Mouse (Mus musculus) neural tube, embryonic 15.5 days (tissue): Measurements from ENCODE around the gene Il4i1. TPM values are rescaled to one million over a fixed set of nuclear protein-coding genes. Genes with fewer than 3 reads are reported as not detected.
A peak's percentile ranks its signal among the peaks of the same experiment; 100 is the strongest.

Experiments used
- ATAC-seq: fragments of 200-750 bp; cut with Nextera tagmentation; 2 replicates; pipeline ENCODE4 v1.8.0; 2017; ENCODE audit warnings: mild to moderate bottlenecking, moderate TSS enrichment, moderate library complexity; ENCODE audit not compliant: low FRiP score
- H3K27ac ChIP-seq: fragments of 300-500 bp; sonication (generic); replicated peaks from 2 replicates; pipeline ENCODE4 v1.5.1; 2015; ENCODE audit warnings: mild to moderate bottlenecking, inconsistent platforms
- H3K27me3 ChIP-seq: fragments of 300-500 bp; sonication (generic); replicated peaks from 2 replicates; pipeline ENCODE4 v1.6.1; 2015; ENCODE audit warnings: inconsistent platforms
- H3K36me3 ChIP-seq: fragments of 300-500 bp; sonication (generic); 2 replicates; pipeline ENCODE4 v1.6.1; 2015; ENCODE audit warnings: inconsistent platforms
- H3K4me1 ChIP-seq: fragments of 300-500 bp; sonication (generic); 2 replicates; pipeline ENCODE4 v1.6.1; 2015; ENCODE audit warnings: inconsistent platforms
- H3K4me2 ChIP-seq: fragments of 300-500 bp; sonication (generic); 2 replicates; pipeline ENCODE4 v1.6.1; 2015; ENCODE audit warnings: inconsistent platforms, mild to moderate bottlenecking, moderate library complexity
- H3K4me3 ChIP-seq: fragments of 300-500 bp; sonication (generic); replicated peaks from 2 replicates; pipeline ENCODE4 v1.5.1; 2015; ENCODE audit warnings: mild to moderate bottlenecking, inconsistent platforms
- H3K9ac ChIP-seq: fragments of 300-500 bp; sonication (generic); replicated peaks from 2 replicates; pipeline ENCODE4 v1.6.1; 2015; ENCODE audit warnings: mild to moderate bottlenecking, inconsistent platforms
- H3K9me3 ChIP-seq: fragments of 300-500 bp; sonication (generic); replicated peaks from 2 replicates; pipeline ENCODE4 v1.6.1; 2016; ENCODE audit warnings: inconsistent platforms
- WGBS: fragments of 180-500 bp; shearing (Covaris S2); methylation state at CpG from one replicate; pipeline ENCODE4 v1.1.7; 2015; ENCODE audit warnings: mixed read lengths; 5-methylcytosine and 5-hydroxymethylcytosine counted together
- polyA plus RNA-seq: library from polyadenylated mRNA; unstranded; fragments of >200 nt; fragmentation: Nextera tagmentation; extraction: Ambion mirVana; gene quantifications from 2 replicates; pipeline ENCODE4 v1.2.1, GENCODE M21; 2015

The Il4i1 gene
- polyA plus RNA-seq, 1 experiment from 2014 or later, result 0.78 TPM

DNA sequence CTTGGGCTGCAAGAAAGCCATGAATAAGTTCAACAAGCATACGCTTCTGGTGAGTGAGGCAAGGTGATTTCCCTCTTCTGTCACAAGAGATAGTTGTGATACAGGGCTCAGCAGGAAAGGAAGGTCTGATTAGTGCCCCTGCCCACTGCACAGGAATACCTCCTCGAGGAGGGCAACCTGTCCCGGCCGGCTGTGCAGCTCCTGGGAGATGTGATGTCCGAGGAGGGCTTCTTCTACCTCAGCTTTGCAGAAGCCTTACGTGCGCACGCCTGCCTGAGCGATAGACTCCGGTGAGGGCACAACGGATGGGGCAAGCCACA is 22.9 kb downstream of the Il4i1 start:
- Histone ChIP-seq H3K36me3 (peaks cover 39% of the 10 kb centered on the region), H3K4me2 (peak overlapping the region; percentile 61), H3K4me1 (peaks cover 16% of the 10 kb centered on the region), H3K4me3 (peak overlapping the region; percentile 29), H3K9me3 (no peaks in the 10 kb centered on the region), H3K27me3 (peaks cover 33% of the 10 kb centered on the region), H3K9ac (peak overlapping the region; percentile 36), H3K27ac (no peak overlapping the region)
- 29% methylated on average over 11 of the region's 11 CpGs for WGBS
- ATAC-seq, result no peak

DNA sequence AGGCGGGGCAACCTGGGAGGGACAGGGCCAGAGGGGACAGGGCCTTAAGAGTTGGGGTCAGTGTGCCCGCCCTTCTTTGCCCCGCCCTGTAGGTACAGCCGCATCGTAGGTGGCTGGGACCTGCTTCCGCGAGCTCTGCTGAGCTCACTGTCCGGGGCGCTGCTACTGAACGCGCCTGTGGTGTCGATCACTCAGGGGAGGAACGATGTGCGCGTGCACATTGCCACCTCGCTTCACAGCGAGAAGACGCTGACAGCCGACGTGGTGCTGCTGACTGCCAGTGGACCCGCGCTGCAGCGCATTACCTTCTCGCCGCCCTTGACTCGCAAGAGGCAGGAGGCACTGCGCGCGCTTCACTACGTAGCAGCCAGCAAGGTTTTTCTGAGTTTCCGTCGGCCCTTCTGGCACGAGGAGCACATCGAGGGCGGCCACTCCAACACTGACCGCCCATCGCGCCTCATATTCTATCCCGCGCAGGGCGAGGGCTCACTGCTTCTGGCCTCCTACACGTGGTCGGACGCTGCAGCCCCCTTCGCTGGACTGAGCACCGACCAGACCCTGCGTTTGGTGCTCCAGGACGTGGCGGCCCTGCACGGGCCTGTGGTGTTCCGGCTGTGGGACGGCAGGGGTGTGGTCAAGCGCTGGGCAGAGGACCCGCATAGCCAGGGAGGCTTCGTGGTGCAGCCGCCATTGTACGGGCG is 23.5 kb downstream of the Il4i1 start:
- peak overlapping the region; percentile 61 for H3K4me2 ChIP-seq
- H3K27ac ChIP-seq, result no peak overlapping the region
- no peaks in the 10 kb centered on the region for H3K9me3 ChIP-seq
- peaks cover 16% of the 10 kb centered on the region for H3K4me1 ChIP-seq
- peak; percentile 68 for ATAC-seq
- 2% methylated on average over 58 of the region's 58 CpGs for WGBS
- H3K36me3 ChIP-seq, result peaks cover 45% of the 10 kb centered on the region
- peak overlapping the region; percentile 29 for H3K4me3 ChIP-seq
- H3K27me3 ChIP-seq, result peaks cover 33% of the 10 kb centered on the region
- peak overlapping the region; percentile 36 for H3K9ac ChIP-seq

DNA sequence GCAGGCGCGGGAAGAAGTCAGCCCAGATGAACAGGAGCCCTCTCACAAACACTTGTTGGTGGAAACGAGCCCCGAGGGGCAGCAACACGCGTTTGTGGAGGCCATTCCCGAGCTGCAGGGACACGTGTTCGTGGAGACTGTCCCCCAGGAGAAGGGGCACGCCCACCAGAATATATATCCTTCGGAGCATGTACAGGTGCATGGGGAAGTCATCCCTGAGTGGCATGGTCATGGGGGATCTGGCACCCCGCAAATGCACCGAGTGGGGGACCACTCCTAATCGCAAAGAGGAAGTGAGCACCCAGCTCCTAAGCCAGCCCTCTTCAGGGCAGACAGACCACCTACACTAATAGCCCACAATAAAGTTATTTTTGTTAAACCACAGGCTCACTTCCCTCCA is 24.2 kb downstream of the Il4i1 start:
- peak overlapping the region; percentile 36; the same call in 1 of the 2 replicates for H3K9ac ChIP-seq
- 46% methylated on average over 14 of the region's 14 CpGs for WGBS
- H3K4me3 ChIP-seq, result peak overlapping the region; percentile 29; the same call in 1 of the 2 replicates

DNA sequence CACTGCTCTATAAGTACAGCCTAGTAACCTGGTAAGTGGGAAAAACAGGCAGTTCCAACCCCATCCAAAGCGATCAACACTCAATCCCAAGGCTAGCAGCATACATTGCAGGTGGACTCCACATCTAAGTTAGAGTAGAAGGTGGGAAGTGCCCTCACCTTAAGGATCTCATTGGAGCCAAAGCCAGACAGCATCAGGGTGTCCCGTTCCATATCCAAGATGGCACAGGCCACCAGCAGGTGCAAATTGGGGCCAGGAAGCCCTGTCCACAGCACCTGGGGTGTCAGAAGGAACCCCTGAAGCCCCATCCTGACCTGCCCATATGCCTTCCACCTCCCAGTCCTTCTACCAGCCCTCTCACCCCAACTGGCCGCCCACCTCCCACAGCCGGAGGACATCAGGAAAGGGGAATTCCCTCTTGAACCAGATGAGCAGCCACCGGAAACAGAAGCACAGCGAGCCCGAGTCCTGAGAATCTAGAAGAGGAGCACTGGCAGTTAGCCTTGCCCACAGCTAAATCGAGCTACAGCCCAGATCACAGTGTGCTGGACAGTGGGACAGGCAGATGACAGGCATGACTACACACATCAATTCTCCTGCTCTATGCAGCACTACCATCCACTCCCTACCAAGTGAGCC is 25.8 kb downstream of the Il4i1 start:
- Histone ChIP-seq H3K9me3 (no peaks in the 10 kb centered on the region), H3K4me2 (no peak overlapping the region), H3K4me1 (peaks cover 22% of the 10 kb centered on the region), H3K27ac (no peak overlapping the region), H3K27me3 (peaks cover 33% of the 10 kb centered on the region), H3K4me3 (no peak overlapping the region), H3K36me3 (peaks cover 68% of the 10 kb centered on the region), H3K9ac (no peak overlapping the region)
- 95% methylated on average over 8 of the region's 8 CpGs for WGBS
- ATAC-seq, result no peak

More for the DNA sequence above, 24.2 kb downstream of the Il4i1 start:
- Histone ChIP-seq H3K27ac (no peak overlapping the region), H3K4me2 (peak overlapping the region; percentile 61), H3K9me3 (no peaks in the 10 kb centered on the region), H3K36me3 (peaks cover 52% of the 10 kb centered on the region), H3K4me1 (peaks cover 16% of the 10 kb centered on the region), H3K27me3 (peaks cover 33% of the 10 kb centered on the region)
- ATAC-seq, result no peak

DNA sequence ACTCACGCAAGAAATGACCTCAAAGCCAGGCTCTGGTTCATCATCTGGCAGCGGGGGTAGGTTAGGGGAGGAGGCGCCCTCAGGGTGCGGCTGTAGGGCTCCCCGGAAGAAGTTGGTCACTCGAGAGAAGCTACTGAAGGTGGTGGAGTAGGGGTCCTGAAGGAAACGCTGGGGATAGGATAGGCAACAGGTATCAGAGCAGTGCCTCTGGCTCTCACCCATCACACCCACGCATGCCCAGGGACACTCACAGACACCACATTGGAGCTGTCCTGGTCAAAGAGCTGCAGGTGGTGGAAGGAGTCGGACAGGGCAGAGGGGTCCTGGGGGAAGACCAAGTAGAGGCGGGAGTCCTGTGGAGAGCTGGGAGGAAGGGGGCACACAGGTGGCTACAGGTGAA is 28.8 kb downstream of the Il4i1 start:
- Histone ChIP-seq H3K27ac (no peak overlapping the region), H3K9ac (no peak overlapping the region), H3K9me3 (no peaks in the 10 kb centered on the region), H3K4me1 (peaks cover 24% of the 10 kb centered on the region), H3K4me2 (no peak overlapping the region), H3K4me3 (no peak overlapping the region), H3K36me3 (peaks cover 68% of the 10 kb centered on the region), H3K27me3 (peaks cover 27% of the 10 kb centered on the region)
- ATAC-seq, result no peak
- WGBS, result 93% methylated on average over 10 of the region's 10 CpGs

DNA sequence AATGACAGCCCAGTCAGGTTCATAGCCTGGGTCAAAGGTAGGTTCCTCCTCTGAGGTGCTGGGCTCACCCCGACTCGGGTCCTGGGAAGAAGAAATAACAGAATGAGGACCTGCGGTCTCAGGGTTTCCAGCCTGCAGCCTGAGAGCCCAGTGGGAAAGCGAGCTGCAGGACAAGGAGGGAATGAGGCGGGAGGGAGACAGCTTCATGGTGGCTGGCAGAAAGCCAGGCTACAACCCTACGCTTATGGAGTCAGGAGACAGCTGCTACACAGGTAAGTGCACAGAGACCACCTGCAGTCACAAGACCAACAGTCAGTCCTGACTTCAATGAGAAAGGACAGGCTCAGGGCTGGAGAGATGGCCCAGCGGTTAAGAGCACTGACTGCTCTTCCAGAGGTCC is 30.6 kb downstream of the Il4i1 start:
- H3K4me3 ChIP-seq, result 0 out of 2 replicates have a peak overlapping the region, but pooled peaks have one; percentile 8
- H3K9ac ChIP-seq, result no peak overlapping the region; the same call in 1 of the 2 replicates
- peaks cover 12% of the 10 kb centered on the region for H3K27me3 ChIP-seq
- H3K36me3 ChIP-seq, result peaks cover 51% of the 10 kb centered on the region
- H3K4me1 ChIP-seq, result peaks cover 32% of the 10 kb centered on the region
- H3K9me3 ChIP-seq, result no peaks in the 10 kb centered on the region
- H3K27ac ChIP-seq, result no peak overlapping the region
- 92% methylated on average over 7 of the region's 7 CpGs for WGBS
- no peak overlapping the region for H3K4me2 ChIP-seq
- no peak for ATAC-seq

DNA sequence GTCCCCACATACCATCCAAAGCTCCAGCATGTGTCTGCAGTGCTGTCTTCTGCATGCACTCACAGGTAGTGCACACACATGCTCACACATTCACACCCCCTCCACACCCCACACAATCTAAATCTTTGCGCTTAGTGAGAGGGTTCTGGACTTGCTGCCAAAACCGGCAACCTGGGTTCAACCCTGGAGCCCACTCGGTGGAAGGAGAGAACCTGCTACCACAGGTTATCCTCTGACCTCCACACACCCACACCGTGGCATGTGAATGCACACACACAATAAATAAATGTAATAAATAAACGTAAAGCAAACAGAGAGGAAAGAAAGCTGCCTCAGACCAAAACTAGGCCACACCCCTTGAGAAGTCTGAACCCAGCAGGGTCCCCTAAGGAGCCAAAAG is 31.6 kb downstream of the Il4i1 start:
- peaks cover 3% of the 10 kb centered on the region; the same call in 1 of the 2 replicates for H3K27me3 ChIP-seq
- H3K27ac ChIP-seq, result peak overlapping the region; percentile 100; the same call in 1 of the 2 replicates
- H3K4me1 ChIP-seq, result peaks cover 41% of the 10 kb centered on the region
- 74% methylated on average over 5 of the region's 5 CpGs for WGBS
- H3K9ac ChIP-seq, result peak overlapping the region; percentile 44
- H3K9me3 ChIP-seq, result no peaks in the 10 kb centered on the region
- peak overlapping the region; percentile 82 for H3K4me3 ChIP-seq
- no peak for ATAC-seq
- peak overlapping the region; percentile 75 for H3K4me2 ChIP-seq
- H3K36me3 ChIP-seq, result peaks cover 44% of the 10 kb centered on the region

DNA sequence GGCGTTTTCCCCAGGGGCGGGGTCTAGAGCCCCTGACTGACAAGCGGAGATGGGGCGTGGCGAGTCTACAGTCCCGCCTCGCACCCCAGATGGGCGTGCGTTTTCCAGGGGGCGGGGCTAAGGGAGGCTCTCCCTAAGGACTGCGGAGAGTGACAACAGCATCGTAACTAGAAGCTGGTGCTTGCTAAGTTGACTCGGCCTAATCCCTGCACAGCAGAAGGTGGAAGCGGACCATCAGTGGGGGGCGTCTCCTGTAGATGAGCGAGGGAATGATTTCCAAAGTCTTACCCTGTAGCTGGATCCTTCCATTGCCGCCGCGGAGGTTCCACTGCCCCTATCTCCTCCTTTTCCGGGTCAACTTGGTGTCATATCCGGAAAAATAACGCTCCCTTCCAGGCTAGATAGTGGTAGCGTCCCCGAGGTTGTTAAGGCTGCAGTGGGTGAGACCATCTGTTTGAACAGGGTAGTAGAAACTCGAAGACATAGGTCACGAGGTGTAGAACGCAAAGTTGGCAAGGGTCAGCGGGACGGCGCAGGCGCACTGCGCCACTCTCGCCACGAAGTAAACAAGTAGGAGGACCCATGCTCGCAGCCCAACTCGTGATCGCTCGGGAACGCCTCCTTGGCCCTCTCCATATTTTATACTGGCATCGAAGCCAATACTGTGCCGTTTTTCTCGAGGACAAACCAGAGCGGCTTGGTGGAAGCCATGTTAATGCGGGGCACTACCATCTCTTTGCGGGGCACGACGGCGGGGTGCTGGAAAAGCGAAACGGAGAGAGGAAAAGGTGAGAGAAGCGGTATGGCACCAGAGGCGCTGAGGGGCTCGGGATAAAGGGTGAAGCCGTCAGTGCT is 32.6 kb downstream of the Il4i1 start, which contains the start of the genes Akt1s1 and Tbc1d17:
Gene Akt1s1 (plus strand): TSS at position 431 of the 855 bp plus-strand sequence.
Gene Tbc1d17 (minus strand): TSS at position 519 of the 855 bp plus-strand sequence.
- Histone ChIP-seq H3K4me2 (peak within 1 kb of the TSS; percentile 75), H3K4me1 (peaks cover 51% of the 10 kb centered on the region), H3K9me3 (no peaks in the 10 kb centered on the region), H3K27me3 (no peaks in the 10 kb centered on the region), H3K4me3 (peak within 1 kb of the TSS; percentile 82), H3K27ac (peak within 1 kb of the TSS; percentile 100), H3K36me3 (peaks cover 41% of the 10 kb centered on the region), H3K9ac (peak within 1 kb of the TSS; percentile 80)
- under 1% methylated on average over 54 of the region's 54 CpGs for WGBS
- ATAC-seq, result peak; percentile 88

DNA sequence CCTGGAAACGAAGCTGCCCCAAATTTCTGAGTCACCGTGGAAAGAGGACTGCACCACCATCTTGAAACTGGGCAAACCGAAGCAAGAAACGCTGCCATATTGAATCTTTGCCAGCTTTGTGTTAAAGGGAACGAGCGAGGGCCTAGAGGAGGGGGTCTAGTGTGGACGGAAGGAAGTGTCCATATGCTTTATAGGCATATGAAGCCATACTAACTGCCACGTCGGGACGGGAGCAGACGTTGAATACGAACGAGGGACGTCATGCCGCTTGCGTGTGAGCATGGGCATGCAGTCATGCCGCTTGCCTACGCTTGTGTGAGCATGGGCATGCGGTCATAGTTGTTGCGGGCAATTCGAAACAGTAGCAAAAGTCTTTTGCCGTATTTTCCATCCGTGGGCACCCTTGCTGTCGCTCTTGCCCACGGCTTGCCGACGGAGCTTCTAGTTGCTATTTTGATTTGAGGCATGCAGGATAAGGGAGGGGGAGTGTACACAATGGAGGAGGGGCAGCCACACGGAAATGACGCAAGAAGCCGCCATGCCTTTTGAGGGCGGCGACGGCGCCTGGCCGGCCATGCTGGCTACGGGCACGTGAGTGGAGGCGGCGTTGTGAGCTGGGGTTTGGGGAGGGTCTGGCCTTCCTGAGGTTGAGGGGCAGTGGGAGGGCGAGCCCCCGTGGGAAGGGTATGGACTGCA is 33.4 kb downstream of the Il4i1 start:
- Histone ChIP-seq H3K27me3 (no peaks in the 10 kb centered on the region), H3K9ac (peak overlapping the region; percentile 80), H3K9me3 (no peaks in the 10 kb centered on the region), H3K27ac (peak overlapping the region; percentile 100), H3K4me2 (peak overlapping the region; percentile 75), H3K4me1 (peaks cover 58% of the 10 kb centered on the region), H3K4me3 (peak overlapping the region; percentile 82), H3K36me3 (peaks cover 34% of the 10 kb centered on the region)
- peak; percentile 80 for ATAC-seq
- WGBS, result 1% methylated on average over 41 of the region's 41 CpGs

DNA sequence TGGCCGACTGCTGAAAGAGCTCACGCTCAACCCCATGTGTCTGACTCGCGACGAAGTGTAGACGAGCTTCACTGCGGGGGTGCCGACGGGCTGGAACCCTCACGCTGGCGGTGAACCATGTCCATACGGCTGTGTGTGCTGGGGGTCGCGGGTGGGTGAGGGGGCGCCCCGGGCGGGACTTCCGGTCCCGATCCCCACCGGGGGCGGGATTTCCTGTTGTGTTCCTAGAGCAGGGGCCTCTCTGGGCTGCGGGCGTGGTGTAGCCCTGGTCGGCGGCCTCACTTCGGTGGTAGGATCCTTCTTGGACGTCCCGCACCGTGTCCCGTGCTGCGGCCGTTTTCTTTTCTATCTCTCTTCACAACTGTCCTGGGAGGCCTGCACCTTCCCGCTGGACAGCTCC is 34.0 kb downstream of the Il4i1 start:
- H3K4me1 ChIP-seq, result peaks cover 64% of the 10 kb centered on the region
- H3K36me3 ChIP-seq, result peaks cover 28% of the 10 kb centered on the region
- H3K4me3 ChIP-seq, result peak overlapping the region; percentile 82
- H3K4me2 ChIP-seq, result peak overlapping the region; percentile 75
- peak overlapping the region; percentile 80 for H3K9ac ChIP-seq
- under 1% methylated on average over 33 of the region's 33 CpGs for WGBS
- no peaks in the 10 kb centered on the region for H3K9me3 ChIP-seq
- ATAC-seq, result peak; percentile 53
- H3K27me3 ChIP-seq, result no peaks in the 10 kb centered on the region
- H3K27ac ChIP-seq, result peak overlapping the region; percentile 100
